15 mouse cellular contexts compared by ENCODE assay signal in genomic region chr8:91613603-91614002, GRCm38 (mm10).
DNase-seq lines count a peak whose midpoint lies in the region; ATAC-seq lines count a peak whose summit lies in the region.
"Had no signal": no experiment of that assay in that cellular context is flagged by ENCODE, and none has a peak within 500 bp of the region (broad histone marks: within the 10 kb centered on the region; RNA-seq: fewer than 3 reads in every experiment).

No protein-coding gene starts in this region.

- no peak overlapping the region for H3K4me2 ChIP-seq in limb, embryonic 12.5 days
- H3K4me2 ChIP-seq: liver, embryonic 11.5 days had no signal

- 3% methylated on average over 9 of the region's 9 CpGs for WGBS in limb, embryonic 12.5 days

- DNase-seq in kidney, postnatal 10 days: peak; percentile 28
- no peak for DNase-seq in kidney, postnatal 25 days
- DNase-seq in embryo, embryonic 11 days: peak; percentile 76
- no peak for DNase-seq in retina, postnatal 1 day
- no peak for DNase-seq in layer of hippocampus, postnatal 25 days (ENCODE audit: extremely low spot score in 1 of 2, low spot score in 1 of 2)
- no peak for DNase-seq in left cerebral cortex, adult 11 months (ENCODE audit: low spot score)
- DNase-seq: cerebellum, adult 9-11 months; heart, adult 2 months; heart, postnatal 14 days had no signal

- ATAC-seq in common myeloid progenitor, adult 5-6 weeks (replicated peaks; ENCODE audit: low read depth, poor library complexity, severe bottlenecking): 0 out of 2 replicates have a peak, but pooled peaks have one; percentile 32
- ATAC-seq in limb, embryonic 12.5 days (ENCODE audit: insufficient number of reproducible peaks, insufficient read depth, low FRiP score, low TSS enrichment, low read depth): peak; percentile 80; the same call in 1 of the 2 replicates
- ATAC-seq: intestine, embryonic 16.5 days had no signal

- H3K27me3 ChIP-seq in limb, embryonic 12.5 days: peaks cover 88% of the 10 kb centered on the region
- H3K27me3 ChIP-seq: CH12.LX had no signal

- no peak overlapping the region for H3K27ac ChIP-seq in limb, embryonic 12.5 days
- H3K27ac ChIP-seq: heart, adult 2 months; macrophage had no signal

- peaks cover 58% of the 10 kb centered on the region for H3K4me1 ChIP-seq in limb, embryonic 12.5 days (replicated peaks)

- H3K9me3 ChIP-seq in limb, embryonic 12.5 days: no peaks in the 10 kb centered on the region

- H3K36me3 ChIP-seq in limb, embryonic 12.5 days: no peaks in the 10 kb centered on the region

- H3K4me3 ChIP-seq in limb, embryonic 12.5 days (replicated peaks): no peak overlapping the region
- H3K4me3 ChIP-seq: heart, adult 2 months had no signal

- H3K9ac ChIP-seq in limb, embryonic 12.5 days (replicated peaks): no peak overlapping the region

Comparison
In these comparisons a context has a peak if more than half of its experiments do, and no peak if none do; other contexts are left out.
1. DNase-seq: peak in kidney, postnatal 10 days (single experiment) and embryo, embryonic 11 days (single experiment); none in kidney, postnatal 25 days (0 of 2), retina, postnatal 1 day (single experiment), layer of hippocampus, postnatal 25 days (0 of 2) and left cerebral cortex, adult 11 months (single experiment).